Mouse (Mus musculus): ENCODE data around the gene Letm1. TPM values are rescaled to one million over a fixed set of nuclear protein-coding genes. Genes with fewer than 3 reads are reported as not detected.

Gene Letm1
- 15.0 TPM for polyA plus RNA-seq (2014; fragmentation: Illumina TruSeq; extraction: RNeasy Lipid Tissue Mini Kit (QIAGEN cat#74804); ENCODE audit: low read depth, low replicate concordance)

GRCm38 (mm10) chr5:33782345-33782998, at the start of gene Letm1:
TSS of gene Letm1 (minus strand) at chr5:33782817.

GRCm38 (mm10) chr5:33819876-33820732, 37.5 kb upstream of the Letm1 start, which contains the start of gene Nsd2:
TSS of gene Nsd2 (plus strand) at chr5:33820725.

GRCm38 (mm10) chr5:33721541-33722265, 60.9 kb downstream of the Letm1 start, which contains the start of gene Fgfr3:
TSS of gene Fgfr3 (plus strand) at chr5:33721674.

Other genes starting within 250 kb of the Letm1 start
- 6.3 TPM for gene Fam53a, start 153.2 kb downstream of the Letm1 start, polyA plus RNA-seq (2014; fragmentation: Illumina TruSeq; extraction: RNeasy Lipid Tissue Mini Kit (QIAGEN cat#74804); ENCODE audit: low read depth, low replicate concordance)
- 0.66 TPM for gene Gm9903, start 152.9 kb downstream of the Letm1 start, polyA plus RNA-seq (2014; fragmentation: Illumina TruSeq; extraction: RNeasy Lipid Tissue Mini Kit (QIAGEN cat#74804); ENCODE audit: low read depth, low replicate concordance)
- 147 TPM for gene Slbp, start 130.2 kb downstream of the Letm1 start, polyA plus RNA-seq (2014; fragmentation: Illumina TruSeq; extraction: RNeasy Lipid Tissue Mini Kit (QIAGEN cat#74804); ENCODE audit: low read depth, low replicate concordance)
- 33.2 TPM for gene Tacc3, start 124.7 kb downstream of the Letm1 start, polyA plus RNA-seq (2014; fragmentation: Illumina TruSeq; extraction: RNeasy Lipid Tissue Mini Kit (QIAGEN cat#74804); ENCODE audit: low read depth, low replicate concordance)
- gene Tmem129, start 124.4 kb downstream of the Letm1 start, polyA plus RNA-seq (2014; fragmentation: Illumina TruSeq; extraction: RNeasy Lipid Tissue Mini Kit (QIAGEN cat#74804); ENCODE audit: low read depth, low replicate concordance): 16.1 TPM
- 6.2 TPM for gene Fgfr3, start 61.1 kb downstream of the Letm1 start, polyA plus RNA-seq (2014; fragmentation: Illumina TruSeq; extraction: RNeasy Lipid Tissue Mini Kit (QIAGEN cat#74804); ENCODE audit: low read depth, low replicate concordance)
- gene Nsd2, start 37.9 kb upstream of the Letm1 start, polyA plus RNA-seq (2014; fragmentation: Illumina TruSeq; extraction: RNeasy Lipid Tissue Mini Kit (QIAGEN cat#74804); ENCODE audit: low read depth, low replicate concordance): 78.8 TPM
- 4.2 TPM for gene Nelfa, start 153.6 kb upstream of the Letm1 start, polyA plus RNA-seq (2014; fragmentation: Illumina TruSeq; extraction: RNeasy Lipid Tissue Mini Kit (QIAGEN cat#74804); ENCODE audit: low read depth, low replicate concordance)
- gene Gm1673, start 200.6 kb upstream of the Letm1 start, polyA plus RNA-seq (2014; fragmentation: Illumina TruSeq; extraction: RNeasy Lipid Tissue Mini Kit (QIAGEN cat#74804); ENCODE audit: low read depth, low replicate concordance): not detected
- 0.13 TPM for gene Nat8l, start 213.2 kb upstream of the Letm1 start, polyA plus RNA-seq (2014; fragmentation: Illumina TruSeq; extraction: RNeasy Lipid Tissue Mini Kit (QIAGEN cat#74804); ENCODE audit: low read depth, low replicate concordance)

All from sigmoid colon, adult 10 weeks (tissue).